Mouse (Mus musculus) cerebellum, postnatal 10 days (tissue): ENCODE measurements at regions not wholly inside any gene's neighbourhood (a gene's known extent, or its start where the extent isn't known, plus 50 kb on each side); places are given as distances from the start of the nearest gene placed in this dataset.

Source experiments
- DNase-seq, 2 experiments: peaks; one replicate each; pipeline ENCODE4 v3.0.0; 2021; ENCODE audit warnings: mixed read lengths in 2 of 2

DNA sequence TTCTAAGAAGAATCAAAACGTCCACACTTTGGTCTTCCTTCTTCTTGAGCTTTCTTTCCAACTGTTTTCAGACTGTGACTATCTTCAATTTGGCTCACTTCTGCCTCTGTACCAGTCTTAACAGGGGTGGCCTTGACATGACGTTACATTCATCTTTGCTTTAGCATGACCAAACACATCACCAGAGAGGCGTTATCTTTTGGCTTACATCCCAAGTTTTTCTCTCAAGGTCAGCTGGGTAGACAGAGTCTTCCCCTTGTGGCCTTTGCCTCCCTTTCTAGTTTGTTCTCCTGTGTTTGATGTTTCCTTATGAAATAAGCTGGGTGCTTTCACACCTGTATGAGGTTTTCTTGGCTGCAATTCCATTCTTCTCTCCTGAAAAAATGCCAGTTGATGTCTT lies 180.7 kb upstream of the Sash1 start:
- DNase-seq = no peak

DNA sequence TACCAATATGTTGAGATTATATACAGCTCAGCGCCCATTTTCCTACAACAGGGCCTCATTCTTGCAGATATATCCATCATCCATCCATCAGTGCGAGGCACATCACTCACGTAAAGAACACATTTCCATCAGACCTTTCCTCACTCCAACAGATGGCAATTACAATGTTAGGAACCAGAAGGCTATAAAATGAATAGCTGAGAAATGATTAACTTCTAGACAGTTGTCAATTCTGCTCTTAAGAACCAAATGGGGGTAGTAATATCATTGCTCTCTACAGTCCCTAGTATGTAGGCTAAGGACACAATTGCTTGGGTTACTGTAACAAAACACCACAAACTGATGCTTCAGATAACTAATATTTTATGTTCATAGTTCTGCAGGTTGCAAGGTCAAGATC lies 176.1 kb upstream of the Sash1 start:
- no peak for DNase-seq

DNA sequence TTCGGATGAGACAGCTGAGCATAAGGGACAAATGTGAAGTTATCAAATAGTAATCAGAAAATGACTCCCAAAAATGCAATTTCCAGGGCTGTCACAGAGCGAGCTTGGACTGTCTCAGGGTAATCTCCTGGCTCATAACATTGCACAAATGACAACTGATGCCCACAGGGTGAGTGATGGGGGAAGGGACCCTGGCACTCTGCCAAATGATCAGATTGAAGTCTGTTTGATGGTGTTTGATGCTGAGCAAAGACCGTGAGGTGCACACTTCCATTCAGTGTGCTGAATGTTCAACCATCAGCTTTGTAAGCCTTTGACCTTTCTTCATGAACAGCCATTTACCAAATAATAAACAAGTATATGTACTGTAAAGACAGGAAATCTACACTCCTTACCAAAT lies 169.4 kb upstream of the Sash1 start:
- DNase-seq = peak; percentile 79

DNA sequence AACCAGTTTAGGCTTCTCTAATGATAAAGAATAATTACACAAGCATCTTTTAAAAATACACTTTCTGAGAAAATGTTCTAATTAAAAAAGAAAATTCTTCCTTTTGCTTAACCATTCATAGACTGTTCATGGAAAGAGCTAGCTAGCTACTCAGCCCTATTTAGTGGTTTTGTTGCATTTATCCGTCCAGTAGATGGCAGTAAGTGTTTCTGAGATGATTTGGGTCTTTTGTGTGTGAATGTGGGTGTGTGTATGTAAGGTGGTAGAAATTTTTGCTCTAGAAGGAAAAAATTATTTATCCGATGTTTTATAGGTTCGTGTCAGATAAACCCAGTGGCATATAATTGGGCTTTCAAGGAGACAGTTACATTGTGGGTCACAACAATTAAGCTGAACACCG lies 167.5 kb upstream of the Sash1 start:
- peak; percentile 42 to 73 for DNase-seq

DNA sequence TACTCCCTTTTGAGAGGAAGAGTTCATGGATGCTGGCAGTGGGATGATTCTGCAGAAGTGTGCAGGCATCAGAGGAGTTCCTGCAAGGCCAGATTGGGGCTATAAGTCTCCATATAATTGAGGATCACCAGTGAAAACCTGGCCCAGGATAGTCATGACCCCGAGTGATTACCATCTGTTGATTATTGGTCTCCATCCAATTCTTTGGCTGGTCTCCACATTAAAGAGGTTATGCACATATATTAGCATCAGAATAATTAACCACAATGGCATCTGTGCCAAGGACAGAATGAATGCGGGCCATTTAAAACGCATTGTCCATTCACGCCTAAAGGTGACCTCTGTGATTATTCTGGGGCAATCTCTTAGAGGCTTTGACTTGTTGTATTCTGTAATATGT lies 161.5 kb upstream of the Sash1 start:
- peak; percentile 36 to 40 for DNase-seq

- peak; percentile 77 to 82 for DNase-seq
These were observed 159.0 kb upstream of the Sash1 start for GRCm38 (mm10) chr10:9044746-9045370.

GRCm38 (mm10) chr10:9043507-9043906 lies 157.6 kb upstream of the Sash1 start:
- no peak for DNase-seq

GRCm38 (mm10) chr10:9030486-9030885 lies 144.6 kb upstream of the Sash1 start:
- peak; percentile 62 for DNase-seq

- no peak for DNase-seq
These were observed 143.6 kb upstream of the Sash1 start for GRCm38 (mm10) chr10:9029506-9029905.

DNA sequence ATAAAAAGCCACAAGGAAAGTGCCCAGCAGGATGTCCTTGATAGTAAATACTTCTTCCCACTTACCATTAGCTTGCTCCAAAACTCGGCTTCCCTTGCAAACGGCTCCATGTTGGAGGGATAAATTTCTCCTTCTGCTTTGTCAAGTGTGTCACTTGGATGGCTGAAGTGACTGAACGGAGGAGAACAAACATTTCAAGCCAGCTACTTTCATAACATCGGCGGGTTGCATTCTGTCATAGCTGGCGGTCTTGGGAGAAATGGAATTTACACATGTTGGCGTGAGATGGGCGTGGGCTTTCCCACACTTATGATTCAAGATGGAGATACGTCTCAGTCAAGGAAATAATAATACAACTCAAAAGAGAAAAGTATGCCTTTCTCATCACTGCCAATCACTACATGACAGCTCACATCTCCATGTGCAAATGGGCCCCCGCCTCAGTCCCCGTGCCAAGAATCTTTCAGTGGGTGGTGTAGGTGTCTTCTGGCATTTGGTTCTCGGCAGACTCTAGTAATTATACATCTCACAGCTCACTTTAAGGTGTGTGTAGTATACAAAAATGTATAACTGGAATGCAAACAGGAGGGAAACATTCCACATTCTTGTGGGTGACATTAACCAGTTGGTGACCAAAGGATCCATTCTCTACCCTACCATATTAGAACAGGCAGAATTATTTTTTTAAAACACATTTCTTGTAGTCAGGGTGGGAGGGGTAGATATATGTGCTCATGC lies 141.4 kb upstream of the Sash1 start:
- no peak for DNase-seq

- no peak for DNase-seq
These were observed 129.1 kb upstream of the Sash1 start for GRCm38 (mm10) chr10:9014810-9015505.

- no peak for DNase-seq
These were observed 127.7 kb upstream of the Sash1 start for GRCm38 (mm10) chr10:9013549-9013925.

DNA sequence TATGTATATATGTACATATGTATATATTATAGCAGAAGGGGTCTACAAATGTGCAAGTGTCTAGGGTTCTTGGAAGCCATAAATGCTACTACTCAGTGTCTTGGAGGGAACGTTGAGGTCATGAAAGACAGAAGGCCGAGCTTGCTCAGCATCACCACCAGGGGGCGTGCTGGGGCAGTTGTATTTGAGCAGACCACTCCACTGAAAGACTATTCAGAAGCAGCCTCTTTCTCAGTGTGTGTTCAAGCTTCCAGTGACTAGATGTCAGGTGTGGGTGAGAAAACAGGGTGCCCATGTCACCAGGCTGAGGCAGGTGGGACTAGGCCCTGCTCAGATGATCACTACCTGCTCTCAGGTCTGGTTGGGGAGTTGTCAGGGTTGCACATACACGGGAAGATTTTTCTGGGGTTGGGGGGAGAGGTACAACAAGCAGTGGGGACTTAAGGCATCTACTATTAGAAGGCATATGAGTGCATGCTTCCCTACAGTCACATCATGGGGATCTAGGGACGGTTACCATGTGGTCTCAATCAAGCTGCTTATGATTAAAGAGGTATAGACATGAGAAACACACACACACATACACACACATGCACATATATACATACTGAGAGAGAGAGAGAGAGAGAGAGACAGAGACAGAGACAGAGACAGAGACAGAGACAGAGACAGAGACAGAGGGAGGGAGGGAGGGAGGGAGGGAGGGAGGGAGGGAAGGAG lies 127.1 kb upstream of the Sash1 start:
- DNase-seq = peak; percentile 91 to 94

GRCm38 (mm10) chr10:9011906-9012305 lies 126.0 kb upstream of the Sash1 start:
- DNase-seq = no peak

- no peak for DNase-seq
These were observed 124.3 kb upstream of the Sash1 start for GRCm38 (mm10) chr10:9010191-9010590.

DNA sequence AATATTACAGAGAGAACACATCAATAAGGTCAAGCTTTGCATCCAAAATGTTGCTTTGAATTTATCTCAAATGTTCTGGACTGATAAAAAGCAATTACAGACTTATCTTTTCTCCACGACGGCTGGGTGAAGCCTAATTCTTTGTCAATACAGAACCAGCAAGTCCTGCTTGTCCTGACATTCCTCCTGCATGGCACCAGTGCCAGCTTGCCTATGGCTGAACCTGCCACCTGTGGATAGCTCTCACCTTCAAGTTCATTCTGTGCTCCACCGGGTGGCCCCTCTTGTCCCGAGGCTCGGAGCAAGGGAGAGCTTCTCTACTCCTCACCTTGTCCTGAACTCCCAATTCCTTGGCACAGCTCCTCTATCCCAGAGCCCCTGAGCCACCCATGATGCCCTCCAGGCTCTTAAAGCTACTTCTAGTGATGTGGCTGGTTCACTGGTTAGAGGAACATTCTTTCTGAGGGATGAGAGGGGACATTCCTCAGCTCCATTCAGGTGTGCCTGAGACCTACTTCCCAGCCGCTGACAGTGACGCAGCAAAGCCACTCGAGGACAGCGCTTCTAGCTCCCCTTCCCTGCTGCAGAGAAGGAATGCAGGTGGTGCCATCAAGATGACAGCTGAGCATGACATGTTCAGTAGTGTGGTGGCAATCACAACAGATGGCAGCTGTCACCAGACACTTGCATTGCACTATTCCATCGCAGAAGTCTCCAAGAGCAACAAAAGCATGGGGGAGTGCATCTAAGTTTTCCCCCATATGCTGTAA lies 119.5 kb upstream of the Sash1 start:
- no peak for DNase-seq

DNA sequence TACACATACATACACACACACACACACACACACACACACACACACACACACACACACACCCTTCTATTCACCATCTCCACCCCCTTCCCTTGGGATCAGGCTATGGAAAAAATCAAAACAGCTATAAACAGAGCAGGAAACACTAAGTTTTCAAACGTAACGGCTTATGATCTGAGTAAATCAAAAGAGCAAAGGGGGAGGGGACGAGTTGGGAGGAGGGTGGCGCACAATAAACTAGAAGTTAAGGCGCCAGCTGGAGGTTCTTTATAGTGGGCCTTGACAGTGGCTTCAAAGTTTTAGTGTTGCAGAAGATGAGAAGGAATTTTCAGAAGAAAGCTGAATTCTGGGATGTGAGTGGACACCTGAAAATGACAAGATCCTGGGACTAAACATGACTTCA lies 116.4 kb upstream of the Sash1 start:
- no peak for DNase-seq

- no peak for DNase-seq
These were observed 113.0 kb upstream of the Sash1 start for GRCm38 (mm10) chr10:8998758-8999398.

GRCm38 (mm10) chr10:8998356-8998755 lies 112.5 kb upstream of the Sash1 start:
- DNase-seq = no peak

GRCm38 (mm10) chr10:8995097-8995496 lies 109.2 kb upstream of the Sash1 start:
- peak in 1 of 2 experiments; percentile 11 for DNase-seq

DNA sequence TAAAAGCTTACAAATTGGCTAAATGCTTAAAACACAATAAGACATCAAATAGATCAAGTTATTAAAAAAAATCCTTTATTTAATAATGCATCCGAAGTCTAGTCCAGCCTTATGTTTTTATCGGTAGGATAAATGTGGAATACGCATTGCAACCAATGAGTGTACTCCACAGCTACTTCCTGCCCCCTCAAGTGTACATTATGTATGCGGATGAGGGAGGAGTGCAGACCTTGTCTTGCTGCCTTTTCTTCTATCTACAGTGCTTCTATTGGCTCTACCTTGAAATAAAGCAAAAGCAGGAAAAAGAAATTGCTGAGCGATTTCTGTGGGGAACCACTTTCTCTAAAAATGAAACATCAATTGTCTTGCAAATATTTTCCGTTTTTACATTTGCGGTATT lies 100.5 kb upstream of the Sash1 start:
- no peak for DNase-seq

GRCm38 (mm10) chr10:8983347-8983746 lies 97.5 kb upstream of the Sash1 start:
- no peak for DNase-seq
